Mouse (Mus musculus): ENCODE measurements at regions not wholly inside any gene's neighbourhood (a gene's known extent, or its start where the extent isn't known, plus 50 kb on each side); places are given as distances from the start of the nearest gene placed in this dataset.
A peak's percentile ranks its signal among the peaks of the same experiment; 100 is the strongest.
"Not testable (repeated sequence)": the region's sequence is repeated elsewhere in the genome, so short reads cannot be mapped to it uniquely, and the experiment has no call there.

GRCm38 (mm10) chr13:3341416-3341815, 196.4 kb upstream of the Gdi2 start:
- no peak for ATAC-seq (replicated peaks; ENCODE audit: low read depth, poor library complexity, severe bottlenecking)

GRCm38 (mm10) chr13:3343611-3344010, 194.3 kb upstream of the Gdi2 start:
- ATAC-seq (replicated peaks; ENCODE audit: low read depth, poor library complexity, severe bottlenecking) = no peak

DNA sequence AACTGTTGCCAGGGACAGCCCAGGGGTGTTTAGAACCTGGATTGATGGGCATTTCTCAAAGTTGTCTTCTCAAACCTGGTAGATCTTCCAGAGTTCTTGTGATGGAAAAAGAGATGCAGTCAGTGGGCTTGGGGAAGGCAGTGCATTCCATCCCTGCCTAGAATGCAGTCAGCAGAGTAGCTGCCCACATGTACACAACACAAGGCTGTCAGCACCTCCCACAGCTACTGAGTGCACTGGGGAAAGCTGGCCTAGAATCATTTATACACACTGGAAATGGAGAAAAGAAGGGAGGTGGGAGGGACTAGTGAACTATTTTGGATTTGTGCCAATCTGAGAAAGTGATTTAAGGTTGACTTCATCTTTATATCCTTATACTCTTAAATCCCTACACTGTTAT, 183.0 kb upstream of the Gdi2 start:
- not testable (repeated sequence) for ATAC-seq (replicated peaks; ENCODE audit: low read depth, poor library complexity, severe bottlenecking)

GRCm38 (mm10) chr13:3358079-3358608, 179.7 kb upstream of the Gdi2 start:
- ATAC-seq (replicated peaks; ENCODE audit: low read depth, poor library complexity, severe bottlenecking) = no peak

DNA sequence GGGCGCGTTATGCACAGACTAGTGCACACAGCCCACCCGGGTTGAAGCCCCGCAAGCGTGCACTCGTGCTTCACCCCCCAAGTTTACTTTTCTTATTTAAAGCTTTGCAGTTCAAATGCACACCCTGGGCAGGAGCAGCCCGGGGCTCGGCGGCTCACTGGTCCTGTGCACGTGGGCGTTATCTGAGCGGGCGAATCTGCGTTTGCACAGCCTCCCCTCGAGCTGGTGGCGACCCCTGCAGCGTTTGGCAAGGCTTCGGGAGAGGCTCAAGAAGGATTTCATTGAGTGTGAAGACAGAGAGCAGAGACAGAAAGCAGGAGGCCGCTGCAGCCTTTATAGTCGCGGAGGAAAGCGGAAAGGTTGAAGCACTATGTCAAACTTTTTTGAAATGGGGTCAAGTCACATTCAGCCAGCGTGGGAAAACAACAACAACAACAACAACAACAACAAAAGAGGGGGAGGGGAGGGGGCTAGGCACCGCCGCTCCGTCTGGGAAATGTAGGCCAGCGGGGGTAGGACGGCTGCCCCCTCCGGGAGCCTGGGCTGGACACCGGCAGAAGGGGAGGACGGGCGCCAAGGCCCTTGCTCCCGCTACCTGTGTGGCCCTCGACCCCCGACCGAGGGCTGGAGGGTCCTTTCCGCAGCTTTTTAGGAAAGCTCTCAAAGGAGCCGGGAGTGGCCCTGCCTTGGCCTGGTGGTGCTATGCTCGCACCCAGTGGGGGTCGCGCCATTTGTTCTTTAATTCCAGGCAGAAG, 178.7 kb upstream of the Gdi2 start:
- ATAC-seq (replicated peaks; ENCODE audit: low read depth, poor library complexity, severe bottlenecking) = peak; percentile 19

DNA sequence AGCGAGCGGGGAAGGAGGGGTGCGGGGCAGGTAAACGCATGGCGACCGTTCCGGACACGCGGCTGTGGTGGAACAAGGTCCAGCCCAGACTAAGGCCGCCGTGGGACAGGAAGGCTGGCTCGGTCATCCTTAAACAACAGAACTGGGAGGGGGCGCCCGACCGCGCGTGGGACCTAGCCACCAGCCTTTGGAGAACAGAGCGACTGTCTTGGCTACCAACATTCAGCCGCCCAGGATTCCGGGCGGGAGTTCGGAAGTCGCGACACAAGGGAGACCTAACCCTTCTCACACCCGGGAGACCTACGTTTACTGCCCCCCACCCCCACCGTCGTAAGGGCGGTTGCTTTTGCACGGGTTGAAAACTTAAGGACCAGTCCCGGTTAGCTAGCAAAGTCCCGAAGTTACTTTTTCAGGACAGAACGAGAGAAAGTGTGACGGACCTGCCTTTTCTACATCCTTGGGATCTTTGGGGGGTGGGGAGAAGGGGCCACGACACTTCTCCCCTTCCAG, 178.1 kb upstream of the Gdi2 start:
- ATAC-seq (replicated peaks; ENCODE audit: low read depth, poor library complexity, severe bottlenecking) = peak; percentile 24; the same call in 1 of the 2 replicates

- peak; percentile 57 for ATAC-seq (replicated peaks; ENCODE audit: low read depth, poor library complexity, severe bottlenecking)
Measured at GRCm38 (mm10) chr13:3360503-3361490, 177.1 kb upstream of the Gdi2 start.

DNA sequence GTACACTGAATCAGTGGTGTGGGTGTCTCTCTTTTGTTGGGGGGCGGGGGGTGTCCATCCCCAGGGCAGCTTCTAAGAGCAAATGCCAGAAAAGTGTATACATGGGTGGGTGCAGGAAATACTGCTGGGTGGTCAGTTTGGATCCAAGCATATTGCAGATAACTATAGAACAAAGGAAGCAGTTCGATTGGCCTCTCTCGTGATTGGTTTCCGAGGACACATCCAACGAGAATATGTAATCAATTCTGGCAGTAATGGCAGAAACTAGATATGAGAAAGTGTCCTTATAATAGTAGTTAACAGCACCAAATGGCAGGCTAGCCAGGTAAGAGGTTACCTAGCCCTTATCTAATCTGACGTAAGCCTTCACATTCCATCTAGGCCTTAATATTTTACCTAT, 165.2 kb upstream of the Gdi2 start:
- no peak for ATAC-seq (replicated peaks; ENCODE audit: low read depth, poor library complexity, severe bottlenecking)

- ATAC-seq (replicated peaks; ENCODE audit: low read depth, poor library complexity, severe bottlenecking) = not testable (repeated sequence)
Measured at GRCm38 (mm10) chr13:3373522-3374220, 164.2 kb upstream of the Gdi2 start.

- ATAC-seq (replicated peaks; ENCODE audit: low read depth, poor library complexity, severe bottlenecking) = no peak
Measured at GRCm38 (mm10) chr13:3374796-3375195, 163.1 kb upstream of the Gdi2 start.

- not testable (repeated sequence) for ATAC-seq (replicated peaks; ENCODE audit: low read depth, poor library complexity, severe bottlenecking)
Measured at GRCm38 (mm10) chr13:3377801-3378200, 160.1 kb upstream of the Gdi2 start.

- 0 out of 2 replicates have a peak, but pooled peaks have one; percentile 28 for ATAC-seq (replicated peaks; ENCODE audit: low read depth, poor library complexity, severe bottlenecking)
Measured at GRCm38 (mm10) chr13:3405783-3406182, 132.1 kb upstream of the Gdi2 start.

GRCm38 (mm10) chr13:3406236-3407017, 131.4 kb upstream of the Gdi2 start:
- ATAC-seq (replicated peaks; ENCODE audit: low read depth, poor library complexity, severe bottlenecking) = peak; percentile 100

DNA sequence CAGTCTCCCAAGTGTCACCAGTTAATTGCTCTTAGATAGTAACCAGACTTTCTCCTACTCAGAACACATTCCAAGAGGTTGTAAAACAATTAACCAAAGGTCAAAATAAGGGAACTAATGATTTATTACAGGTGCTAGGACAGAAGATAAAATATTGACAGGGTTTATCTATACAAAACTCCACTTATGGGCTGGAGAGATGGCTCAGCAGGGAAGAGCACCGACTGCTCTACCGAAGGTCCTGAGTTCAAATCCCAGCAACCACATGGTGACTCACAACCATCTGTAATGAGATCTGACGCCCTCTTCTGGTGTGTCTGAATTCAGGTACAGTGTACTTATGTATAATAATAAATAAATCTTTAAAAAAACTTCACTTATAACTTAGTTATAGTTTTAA, 127.6 kb upstream of the Gdi2 start:
- ATAC-seq (replicated peaks; ENCODE audit: low read depth, poor library complexity, severe bottlenecking) = not testable (repeated sequence)

DNA sequence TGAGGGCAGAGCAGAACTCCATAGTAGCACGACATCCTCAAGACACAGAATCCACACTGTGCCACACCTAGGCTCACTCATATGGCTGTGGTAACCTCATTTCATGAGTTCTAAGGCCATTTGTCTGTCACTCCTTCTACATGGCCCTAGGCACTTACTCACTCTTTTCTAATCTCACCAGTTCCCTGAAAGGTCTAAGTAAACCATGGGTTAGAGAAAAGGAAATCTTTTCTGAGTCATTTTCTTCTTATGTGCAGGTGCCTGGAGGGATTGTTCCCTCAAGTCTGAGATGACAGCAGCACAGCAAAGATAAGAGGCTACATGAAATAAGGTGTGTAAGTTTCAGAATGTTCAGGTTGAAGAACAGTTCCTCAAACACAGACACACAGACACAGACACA, 120.8 kb upstream of the Gdi2 start:
- ATAC-seq (replicated peaks; ENCODE audit: low read depth, poor library complexity, severe bottlenecking) = no peak

DNA sequence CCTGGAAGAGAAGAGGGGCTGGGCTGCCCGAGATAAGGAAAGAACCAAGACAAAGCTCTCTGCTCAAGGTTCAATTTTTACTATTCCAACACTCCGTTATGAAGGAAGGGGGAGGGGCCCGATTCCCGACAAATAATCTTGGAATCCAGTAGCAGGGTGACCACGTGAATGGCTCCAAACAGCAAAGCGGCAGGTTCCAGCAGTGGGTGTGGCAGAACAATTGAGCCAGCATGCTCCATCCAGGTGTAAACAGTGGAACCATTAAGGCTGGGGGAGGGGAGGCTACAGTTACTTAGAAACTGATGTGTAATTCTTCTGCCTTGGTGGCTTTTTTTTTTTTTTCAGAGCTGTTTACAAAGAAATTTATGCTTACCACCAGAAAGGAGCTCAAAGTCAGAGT, 82.5 kb upstream of the Gdi2 start:
- not testable (repeated sequence) for ATAC-seq (replicated peaks; ENCODE audit: low read depth, poor library complexity, severe bottlenecking)

- no peak for ATAC-seq (replicated peaks; ENCODE audit: low read depth, poor library complexity, severe bottlenecking)
Measured at GRCm38 (mm10) chr13:3476884-3477283, 61.0 kb upstream of the Gdi2 start.

DNA sequence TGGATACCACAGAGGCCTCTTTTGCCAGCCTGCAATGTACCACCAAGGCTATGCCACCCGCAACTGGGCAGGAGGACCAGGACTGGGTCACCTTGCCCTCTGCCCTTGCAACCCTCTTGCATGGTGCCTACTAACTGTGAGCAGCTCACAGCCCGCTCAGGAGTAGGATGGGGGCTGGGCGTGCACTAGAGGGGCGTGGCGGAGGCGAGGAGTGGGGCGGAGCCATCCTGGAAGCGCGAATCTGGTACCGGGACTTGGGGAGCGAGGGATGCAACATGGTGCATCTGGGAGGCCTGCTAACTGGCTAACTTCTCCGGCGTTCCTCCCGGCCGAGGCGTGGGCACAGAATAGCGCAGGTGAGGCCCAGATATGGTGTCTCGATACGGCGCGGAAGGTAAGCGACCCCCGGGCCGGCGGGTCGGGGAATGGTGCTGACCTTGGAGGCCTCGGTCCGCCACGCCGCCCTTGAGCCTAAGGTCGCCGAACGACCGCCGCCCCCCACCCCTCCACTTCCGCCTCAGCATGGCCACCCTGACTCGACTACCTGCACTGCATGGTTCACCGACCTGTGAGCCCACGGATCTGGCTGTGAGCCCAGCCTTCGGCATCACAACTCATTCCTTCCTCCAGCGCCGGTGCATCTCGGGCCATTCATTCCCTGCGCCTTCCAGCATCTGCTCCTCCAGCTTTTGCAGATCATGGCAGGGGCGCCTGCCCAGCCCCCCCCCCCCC, 59.7 kb upstream of the Gdi2 start:
- peak; percentile 99 for ATAC-seq (replicated peaks; ENCODE audit: low read depth, poor library complexity, severe bottlenecking)
